Mouse (Mus musculus) ZHBTc4 (cell line): ENCODE results near the gene Pgap3.

Experiments used
- DNase-seq: peaks from one replicate; pipeline ENCODE4 v3.0.0-alpha.2; 2011; ENCODE audit warnings: low read depth, low spot score

Gene Pgap3

DNA sequence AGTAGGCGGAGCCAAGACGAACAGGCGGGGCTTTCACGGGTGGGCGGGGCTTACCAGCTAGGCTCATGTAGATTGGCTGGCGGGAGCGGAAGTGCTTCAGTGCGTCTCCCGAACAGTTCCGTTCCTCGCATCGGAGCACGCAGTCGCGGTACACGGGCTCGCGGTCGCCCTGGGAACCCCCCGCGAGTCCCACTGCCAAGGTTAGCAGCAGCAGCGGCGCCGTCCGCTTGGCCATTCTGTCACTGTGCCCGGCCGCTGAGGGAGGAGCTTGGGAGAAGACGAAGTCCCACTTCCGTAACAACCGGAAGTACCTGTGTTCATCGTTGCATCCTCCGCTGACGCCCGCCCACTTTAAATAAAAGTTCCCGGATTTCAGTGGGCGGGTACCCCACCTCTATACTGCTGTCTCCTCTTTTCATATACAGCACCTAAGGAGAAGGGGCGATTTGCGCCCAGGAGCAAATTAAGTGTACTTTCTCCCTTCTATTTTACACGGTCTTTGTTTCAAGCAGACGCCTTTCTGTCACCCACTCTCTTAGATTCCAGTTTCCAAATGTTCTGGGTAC lies at the start of gene Pgap3:
Pgap3 (minus strand) TSS at position 330 of the 566 bp plus-strand sequence.
- peak; percentile 96 for DNase-seq

DNA sequence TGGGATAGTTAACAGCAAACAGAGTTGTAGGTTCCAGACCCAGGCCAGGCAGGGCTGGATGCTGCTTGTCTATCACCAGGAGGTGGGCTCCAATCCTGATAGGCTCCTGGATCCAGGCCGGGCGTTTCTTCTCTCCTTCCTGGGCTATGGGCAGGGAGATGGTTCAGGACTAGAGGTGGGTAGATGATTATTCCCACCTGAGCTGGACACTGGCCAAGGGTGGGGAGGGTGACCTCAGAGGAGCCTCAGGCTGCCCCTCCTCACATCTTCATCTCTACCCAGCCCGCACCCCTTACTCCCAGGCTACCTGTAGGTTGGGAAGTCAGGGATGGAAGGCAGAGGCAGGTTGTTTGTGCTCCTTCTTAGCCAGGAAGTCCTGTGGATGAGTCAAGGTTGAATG lies 49.1 kb upstream of the Pgap3 start:
- no peak for DNase-seq

DNA sequence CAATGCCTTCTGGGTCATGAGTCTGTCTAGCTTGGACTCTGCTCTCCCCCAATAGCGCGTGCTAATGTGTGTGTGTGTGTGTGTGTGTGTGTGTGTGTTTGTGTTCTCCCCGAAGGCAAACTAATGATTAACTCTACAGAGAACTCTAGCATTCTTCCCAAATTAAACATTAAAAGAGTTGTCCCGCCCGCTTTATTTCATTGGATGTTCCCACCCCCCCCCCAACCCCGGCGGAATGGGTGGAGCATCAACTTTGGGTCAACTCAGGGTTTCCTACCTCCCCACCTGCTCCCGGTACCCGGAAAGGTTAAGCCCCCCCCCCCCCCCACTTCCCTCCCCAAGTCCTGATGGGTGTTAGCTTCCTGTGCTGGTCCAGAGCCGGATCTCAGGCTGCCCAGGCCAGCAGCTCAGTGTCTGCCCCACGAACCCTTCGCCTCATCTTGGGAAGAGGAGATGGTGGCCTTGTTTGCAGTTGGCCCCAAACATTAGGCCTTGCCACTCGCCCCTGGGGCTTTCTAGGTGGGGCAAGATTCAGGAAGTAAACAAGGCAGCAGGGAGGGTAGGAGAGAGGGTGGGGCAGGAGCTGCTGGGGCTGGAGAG lies 48.0 kb upstream of the Pgap3 start:
- DNase-seq: no peak

DNA sequence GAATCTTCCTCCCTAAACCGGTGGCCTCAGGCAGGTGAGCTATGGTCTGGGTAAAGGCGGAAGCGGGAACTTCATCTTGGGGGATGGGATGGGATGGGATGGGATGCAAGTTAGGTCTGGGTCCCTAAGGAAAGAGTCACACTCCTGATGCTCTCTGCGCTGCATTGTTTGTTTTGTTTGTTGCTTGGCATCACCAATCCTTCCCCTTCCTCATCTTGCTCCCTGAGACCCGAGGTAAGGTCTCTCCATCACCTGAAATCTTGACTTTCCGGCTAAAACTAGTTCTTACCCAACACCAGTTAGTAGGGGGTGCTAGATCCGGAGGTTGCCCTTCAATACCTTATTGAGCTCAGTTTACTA lies 47.2 kb upstream of the Pgap3 start:
- DNase-seq: no peak

DNA sequence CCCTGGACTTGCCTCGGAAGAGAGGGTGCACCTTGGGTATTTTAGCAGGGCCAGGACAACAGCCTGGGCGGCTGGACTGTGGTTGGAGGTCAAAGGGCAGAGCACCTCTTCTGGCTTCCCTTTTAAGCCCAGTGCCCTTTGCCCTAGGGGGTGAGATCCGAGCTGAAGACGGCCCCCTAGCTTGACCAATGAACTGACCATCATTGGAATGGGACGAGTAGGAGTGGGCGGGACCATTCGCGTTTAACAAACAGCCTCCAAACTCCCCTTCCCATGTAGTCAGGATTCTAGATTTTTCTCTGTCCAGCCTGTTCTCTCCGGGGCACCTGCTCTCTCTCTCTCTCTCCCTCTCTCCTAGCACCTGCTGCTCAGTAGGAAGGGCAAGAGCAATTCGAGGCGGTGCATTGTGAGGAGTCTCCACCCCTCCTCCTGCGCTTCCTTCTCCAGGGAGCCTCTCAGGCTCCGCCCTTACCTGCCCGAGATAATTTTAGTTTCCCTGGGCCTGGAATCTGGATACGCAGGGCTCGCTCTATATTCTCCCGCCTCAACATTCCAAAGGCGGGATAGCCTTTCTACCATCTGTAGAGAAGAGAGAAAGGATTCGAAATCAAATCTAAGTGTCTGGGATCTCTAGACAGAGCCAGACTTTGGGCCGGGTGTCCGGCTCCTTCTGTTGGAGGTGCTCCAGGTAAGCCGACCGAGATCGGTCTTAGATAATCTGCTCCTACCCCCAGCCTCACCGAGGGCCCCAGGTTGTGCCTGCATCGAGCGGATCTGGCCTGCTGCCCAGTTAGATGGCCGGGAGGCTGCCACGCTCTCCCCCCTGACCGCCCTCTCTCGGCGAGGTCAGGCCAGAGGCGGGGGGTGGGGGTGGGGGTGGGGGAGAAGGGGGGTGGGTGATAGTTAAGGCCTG lies 46.5 kb upstream of the Pgap3 start:
- DNase-seq: peak; percentile 64

DNA sequence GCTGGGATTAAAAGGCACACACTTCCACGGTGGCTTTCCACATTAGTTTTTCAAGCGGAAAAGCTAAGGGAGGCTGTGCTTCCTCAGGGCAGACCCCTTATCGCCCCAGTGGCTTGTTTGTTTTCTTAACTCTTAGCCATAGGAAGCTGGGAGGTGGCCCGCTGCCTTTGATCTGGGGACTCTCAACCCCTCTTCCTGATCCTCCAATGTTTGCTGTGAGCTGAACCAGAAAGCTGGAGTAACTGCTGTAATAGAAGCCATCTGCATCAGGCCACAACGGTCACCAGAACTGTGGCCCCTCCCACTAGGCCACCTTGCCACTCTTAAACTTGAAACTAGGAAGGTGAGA lies 45.9 kb upstream of the Pgap3 start, which contains the start of gene Grb7:
Grb7 (plus strand) TSS at position 182 of the 349 bp plus-strand sequence.
- no peak for DNase-seq

DNA sequence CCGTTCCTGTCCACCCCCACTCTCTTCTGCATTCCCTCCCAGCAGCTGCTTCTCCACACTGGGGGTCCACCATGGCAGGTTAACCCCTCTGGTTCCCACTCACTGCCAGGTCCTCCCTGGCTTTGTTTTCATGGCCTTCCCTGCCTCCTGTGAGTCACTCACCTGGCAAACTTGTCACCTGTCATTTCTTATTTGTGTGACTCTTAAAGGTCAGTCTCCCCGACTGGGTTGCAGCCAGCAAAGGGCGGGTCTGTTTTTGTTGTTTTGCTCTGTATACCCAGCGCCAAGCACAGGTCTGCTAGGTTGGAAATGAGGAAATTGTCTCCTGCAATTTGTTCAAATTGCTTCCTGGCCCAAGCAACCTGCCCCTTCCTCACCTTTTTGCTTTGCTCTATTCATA lies 45.4 kb upstream of the Pgap3 start:
- no peak for DNase-seq

DNA sequence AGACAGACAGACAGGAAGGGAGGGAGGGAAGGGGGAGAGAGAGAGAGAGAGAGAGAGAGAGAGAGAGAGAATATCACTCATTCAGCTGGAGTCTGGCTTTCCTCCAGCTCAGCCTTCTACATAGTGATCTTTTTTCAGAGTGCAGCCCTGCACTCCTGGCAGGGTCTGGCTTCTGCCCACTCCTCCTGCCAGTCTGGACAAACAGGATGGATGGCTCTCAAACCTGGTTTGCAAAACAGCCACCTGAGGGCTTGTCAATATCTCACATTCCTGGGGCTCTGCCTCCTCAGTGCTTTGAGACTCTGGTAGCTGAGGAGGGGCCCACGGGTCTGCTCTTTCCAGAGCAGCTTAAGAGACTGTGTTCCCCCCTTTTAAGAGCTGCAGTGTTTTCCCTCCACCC lies 44.9 kb upstream of the Pgap3 start:
- DNase-seq: no peak

DNA sequence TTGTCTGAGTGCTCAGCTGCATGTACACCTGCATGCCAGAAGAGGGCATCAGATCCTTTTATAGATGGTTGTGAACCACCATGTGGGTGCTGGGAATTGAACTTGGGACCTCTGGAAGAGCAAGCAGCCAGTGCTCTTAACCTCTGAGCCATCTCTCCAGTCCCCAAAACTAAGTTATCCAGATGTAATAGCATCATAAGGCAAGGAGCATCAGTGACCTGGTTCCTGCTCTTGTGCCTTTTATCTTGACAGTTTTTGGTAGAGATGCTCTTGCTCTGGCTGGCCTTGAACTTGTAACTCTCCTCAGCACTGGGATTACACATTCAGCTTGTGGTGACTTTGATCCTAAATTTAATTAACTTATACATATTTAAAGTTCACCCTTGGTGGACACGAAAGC lies 43.4 kb upstream of the Pgap3 start:
- no peak for DNase-seq

DNA sequence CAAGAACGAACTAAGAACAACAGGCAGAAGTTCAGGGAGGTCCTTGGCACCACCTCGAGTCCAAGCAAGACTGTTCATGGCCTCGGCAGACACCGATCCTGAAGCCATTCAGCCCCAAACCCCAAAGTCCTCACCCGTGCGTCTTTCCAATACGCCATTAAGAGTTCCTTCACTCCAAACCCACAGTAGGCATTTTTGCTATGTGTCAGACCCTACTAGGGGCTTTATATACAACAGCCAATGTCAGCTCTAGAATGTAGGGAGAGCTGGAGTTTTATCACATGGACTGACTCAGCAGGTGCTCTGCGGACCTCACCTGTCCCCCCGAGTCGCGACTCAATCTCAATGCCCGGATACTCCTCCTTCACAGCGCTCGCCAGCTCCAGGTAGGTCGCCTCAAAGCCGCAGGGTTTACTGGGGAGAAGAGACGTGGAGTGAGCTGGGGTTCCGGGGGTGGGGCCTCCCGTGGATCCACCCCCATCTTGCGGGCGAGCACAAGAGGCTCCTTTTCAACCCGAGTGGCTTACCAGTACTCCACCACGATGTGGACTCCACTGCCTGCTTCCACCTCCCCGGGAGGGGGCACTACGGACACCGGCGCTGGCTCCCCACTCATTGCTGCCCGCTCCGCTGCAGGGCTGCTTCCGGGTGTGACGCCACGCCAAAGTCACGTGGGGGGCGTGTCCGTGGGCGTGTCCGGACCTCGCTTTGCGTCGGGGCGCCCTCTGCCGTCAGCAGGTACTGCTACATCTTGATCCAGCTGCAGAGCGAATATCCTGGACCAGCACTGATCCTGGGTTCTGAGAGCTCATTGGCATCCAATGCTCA lies 38.3 kb upstream of the Pgap3 start, which contains the start of gene Mien1:
Mien1 (minus strand) TSS at position 661 of the 828 bp plus-strand sequence.
- peak; percentile 97 for DNase-seq

DNA sequence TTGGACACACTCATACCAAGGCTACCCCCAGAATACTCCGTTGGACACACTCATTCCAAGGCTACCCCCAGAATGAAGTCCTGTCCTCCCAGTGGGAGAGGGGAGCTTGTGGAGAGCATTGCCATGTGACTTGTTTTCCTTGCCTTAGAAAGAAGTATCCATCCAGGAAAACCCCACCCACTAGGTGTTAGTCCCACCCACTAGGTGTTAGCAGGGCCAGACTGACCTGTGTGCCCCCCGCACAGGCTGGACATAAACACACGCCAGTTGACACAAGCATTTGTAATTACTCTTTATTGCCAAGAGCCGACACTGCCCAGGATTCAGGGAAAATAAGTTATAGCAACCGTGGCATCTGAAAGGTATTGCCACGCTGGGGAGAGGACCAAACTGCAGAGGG lies 37.2 kb upstream of the Pgap3 start:
- no peak for DNase-seq

DNA sequence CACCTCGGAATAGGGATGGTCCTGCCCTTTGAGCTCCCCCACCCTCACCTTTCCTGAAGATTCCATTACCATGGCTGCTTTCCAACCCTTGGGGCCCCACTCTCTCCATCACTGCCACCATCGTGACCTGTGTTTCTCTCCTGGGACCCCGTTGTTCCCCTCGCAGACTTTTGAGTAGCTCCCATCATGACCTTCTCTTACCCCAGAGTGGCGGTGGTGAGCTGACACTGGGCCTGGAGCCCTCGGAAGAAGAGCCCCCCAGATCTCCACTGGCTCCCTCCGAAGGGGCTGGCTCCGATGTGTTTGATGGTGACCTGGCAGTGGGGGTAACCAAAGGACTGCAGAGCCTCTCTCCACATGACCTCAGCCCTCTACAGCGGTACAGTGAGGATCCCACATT lies 35.4 kb upstream of the Pgap3 start:
- no peak for DNase-seq

DNA sequence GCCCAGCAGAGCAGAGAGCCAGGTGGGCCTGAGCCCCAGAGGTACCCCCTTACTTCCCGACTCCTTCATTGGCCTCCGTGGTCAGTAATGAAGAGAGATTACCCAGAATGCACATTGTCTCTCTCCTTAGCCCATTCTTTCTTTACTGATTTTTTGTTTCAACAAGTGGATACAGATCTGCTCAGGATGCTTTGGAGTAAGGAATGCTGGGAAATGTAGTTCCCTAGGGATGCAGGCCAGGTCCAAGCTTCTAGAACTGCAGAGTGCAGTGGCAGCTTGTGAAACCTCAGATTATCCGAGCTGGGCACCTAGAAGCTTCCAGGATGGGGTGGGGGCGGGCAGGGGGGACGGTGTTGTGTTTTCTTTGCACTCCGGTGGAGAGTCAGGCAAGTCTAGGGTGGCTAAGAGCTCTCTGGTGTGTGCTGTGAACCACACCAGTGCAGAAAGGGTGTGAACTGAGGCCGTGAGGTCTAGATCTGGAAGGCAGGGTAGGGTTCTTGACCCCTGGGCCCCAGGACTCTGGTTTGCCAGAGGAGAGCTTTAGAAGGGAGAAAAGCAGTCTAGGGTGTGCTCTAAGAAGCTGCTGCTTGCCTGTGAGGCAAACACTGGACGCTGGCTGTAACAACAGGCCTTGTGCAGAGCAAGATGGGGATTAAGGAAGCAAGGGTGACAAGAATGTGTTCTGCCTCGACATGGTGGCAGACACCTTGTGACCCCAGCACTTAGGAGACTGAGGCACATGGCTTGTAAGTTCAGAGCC lies 31.6 kb upstream of the Pgap3 start:
- DNase-seq: no peak

DNA sequence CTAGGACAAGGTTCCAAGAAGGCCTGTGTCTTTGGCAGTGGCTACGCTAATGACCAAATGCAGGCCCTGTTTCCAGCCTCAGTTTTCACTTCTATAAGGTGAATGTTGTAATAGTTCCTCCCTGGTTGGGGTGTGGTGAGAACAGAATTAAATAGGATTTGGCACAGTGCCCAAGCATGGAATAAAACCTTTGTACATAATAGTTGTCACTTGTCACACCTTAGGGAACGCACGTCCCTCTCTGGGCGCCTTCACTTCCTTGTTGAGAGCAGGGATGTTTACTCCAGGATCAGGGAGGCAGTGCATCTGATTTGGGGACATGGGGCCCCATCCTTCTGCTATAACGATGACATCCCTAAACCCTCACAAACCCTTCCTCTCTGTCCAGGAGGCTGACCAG lies 28.1 kb upstream of the Pgap3 start:
- no peak for DNase-seq

DNA sequence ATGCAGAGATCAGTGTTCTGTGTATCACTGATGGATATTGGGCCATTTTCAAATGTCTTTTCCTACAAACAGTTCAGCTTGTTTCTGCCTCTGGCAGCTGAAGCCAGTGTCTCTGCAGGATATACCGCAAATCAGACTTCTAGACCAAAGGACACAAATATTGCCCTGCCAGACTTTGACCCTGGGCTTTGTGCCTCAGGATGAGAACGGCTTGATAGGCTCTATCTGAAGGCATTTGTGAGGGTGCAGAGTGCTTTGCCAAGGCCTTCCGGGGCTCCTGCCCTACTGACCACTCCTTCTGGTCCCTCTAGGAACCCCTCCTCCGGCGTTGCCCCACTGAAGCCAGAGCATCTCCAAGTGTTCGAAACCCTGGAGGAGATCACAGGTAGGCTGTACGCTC lies 26.3 kb upstream of the Pgap3 start:
- no peak for DNase-seq

DNA sequence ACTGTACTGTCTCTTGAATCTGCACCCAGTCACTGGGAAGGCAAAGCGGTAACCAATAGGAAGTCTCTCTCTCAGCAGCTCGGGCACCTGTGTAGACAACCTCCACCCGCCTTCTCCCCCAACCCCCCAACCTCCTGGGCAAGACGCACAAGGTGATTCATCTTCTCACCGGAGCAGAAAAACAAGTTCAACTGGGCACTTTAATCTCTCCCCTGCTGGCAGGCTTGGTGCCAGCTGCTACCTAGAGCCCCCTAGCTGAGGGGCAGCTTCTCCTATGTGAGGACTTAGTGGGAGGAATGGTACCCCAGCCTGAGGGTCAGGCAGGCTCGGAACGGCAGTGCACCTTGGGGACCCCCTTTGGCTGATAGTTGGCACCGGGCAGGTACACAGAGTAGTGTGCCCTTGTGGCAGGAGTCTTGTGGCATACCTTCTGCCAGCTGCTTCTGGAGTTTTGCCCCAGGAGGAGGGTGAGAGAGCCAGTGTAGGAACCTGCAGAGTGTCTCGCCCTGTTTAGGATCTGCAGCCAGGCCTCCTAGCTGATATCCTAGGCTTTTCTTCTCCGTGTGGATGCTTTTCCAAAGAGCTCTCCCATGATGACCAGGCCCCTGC lies 18.8 kb upstream of the Pgap3 start:
- no peak for DNase-seq

DNA sequence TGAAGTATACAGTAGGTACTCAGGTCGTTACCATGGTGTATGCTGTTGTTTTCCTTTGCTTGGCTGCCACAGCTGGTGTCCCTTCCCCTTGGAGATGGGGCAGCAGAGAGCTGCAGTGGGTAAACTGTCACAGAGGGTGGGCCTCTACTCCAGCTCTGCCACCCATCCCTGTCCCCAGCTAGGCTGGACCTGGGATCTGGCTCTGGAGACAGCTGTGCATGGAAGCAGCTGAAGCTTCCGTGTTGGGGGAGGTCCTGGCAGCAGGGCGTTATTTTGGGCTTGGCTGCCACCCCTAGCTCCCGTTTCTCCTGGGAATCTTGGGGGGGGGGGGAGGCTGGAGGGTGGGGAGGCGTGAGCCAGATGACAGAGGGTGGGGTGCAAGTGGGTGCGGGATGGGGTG lies 18.0 kb upstream of the Pgap3 start:
- DNase-seq: no peak

DNA sequence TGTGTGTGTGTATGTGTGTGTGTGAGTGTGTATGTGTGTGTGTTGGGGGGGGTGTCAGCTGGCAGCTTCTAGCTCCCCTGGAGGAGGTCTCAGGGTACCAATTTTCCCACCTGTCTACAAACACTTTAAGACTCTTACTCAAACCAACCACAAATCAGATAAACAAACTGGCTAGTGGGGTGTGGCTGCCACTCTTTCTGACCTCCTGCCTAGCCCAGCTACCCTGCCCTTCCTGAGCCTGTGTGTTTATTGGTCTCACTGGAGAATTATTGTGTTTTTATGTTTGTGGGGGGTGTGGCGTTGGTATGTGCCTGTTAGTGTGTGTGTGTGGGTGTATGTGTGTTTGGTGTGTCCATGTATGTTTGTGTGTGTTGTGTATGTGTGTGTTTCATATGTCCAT lies 16.8 kb upstream of the Pgap3 start:
- DNase-seq: no peak

DNA sequence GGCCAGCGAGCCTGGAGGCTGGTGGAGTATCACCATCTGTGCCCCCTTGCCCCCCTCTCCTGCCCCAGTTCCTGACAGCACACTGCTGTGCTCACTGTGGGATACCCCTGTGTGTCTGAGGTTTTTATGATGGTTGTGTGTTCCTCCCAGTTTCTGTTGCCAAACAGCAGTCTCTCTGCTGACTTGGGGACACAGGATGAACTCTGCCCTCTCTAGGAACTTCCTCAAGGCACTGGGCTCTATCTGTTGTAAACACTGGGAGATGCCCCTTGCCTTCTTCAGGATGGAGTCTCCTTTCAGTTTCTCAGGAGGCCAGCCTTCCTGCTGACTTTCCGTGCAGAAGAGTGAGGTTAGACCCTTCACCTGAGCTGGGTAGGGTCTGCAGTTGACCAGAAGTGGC lies 13.9 kb upstream of the Pgap3 start:
- DNase-seq: no peak

DNA sequence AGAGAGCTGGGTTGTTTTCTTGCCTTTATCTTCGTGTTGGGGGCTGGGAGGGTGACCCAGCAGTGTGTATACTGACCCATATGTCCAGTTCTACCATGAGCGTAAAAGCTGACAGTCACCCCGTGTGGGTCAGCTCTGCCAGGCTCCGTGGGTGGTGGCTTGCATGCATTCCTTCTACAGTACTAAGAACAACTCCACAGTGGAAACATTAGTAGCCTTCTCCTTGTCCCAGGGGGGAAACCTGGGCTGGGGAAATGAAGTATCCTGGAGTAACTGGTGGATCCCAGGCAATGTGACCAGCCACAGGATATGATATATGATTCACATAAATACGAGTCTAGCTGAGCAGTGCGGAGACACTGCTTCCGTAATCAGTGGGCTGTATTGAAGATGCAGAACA lies 13.4 kb upstream of the Pgap3 start:
- DNase-seq: no peak

DNA sequence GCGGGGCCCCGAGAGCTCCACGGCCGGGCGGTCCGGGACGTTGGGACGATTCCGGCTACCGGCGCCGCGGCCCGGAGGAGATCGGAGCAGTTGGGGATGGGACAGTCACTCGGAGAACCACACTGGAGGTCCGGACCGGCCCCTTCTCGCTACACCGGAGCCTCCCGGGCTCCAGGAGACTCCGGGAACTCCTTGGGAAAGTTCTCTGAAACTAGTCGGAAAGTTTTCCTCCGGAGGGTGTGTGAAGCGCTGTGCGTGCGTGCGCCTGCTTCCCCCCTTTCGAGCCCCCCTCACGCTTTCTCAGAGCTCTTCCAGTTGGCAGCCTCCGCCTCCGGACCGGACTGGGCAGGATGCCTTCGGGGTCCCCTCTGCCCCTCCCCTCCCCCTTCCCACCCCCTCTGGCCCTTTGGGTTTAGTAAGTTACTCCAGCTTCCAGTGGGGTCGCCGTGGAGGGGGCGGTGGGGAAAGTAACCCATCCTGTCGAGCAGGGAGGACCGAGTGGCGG lies 12.6 kb upstream of the Pgap3 start:
- peak; percentile 27 for DNase-seq
